In genomic region chr4:35807497-35808210, GRCm38 (mm10) we compare ENCODE assay signal across 19 mouse cellular contexts.
DNase-seq lines count a peak whose midpoint lies in the region; ATAC-seq lines count a peak whose summit lies in the region.
"Had no signal": no experiment of that assay in that cellular context is flagged by ENCODE, and none has a peak within 500 bp of the region (broad histone marks: within the 10 kb centered on the region; RNA-seq: fewer than 3 reads in every experiment).

No protein-coding gene starts in this region.

- H3K4me2 ChIP-seq in limb, embryonic 12.5 days, result no peak overlapping the region
- H3K4me2 ChIP-seq in midbrain, embryonic 11.5 days, result no peak overlapping the region
- H3K4me2 ChIP-seq in neural tube, embryonic 14.5 days (ENCODE audit: low read depth, low read length), result no peak overlapping the region

- no peaks in the 10 kb centered on the region for H3K9me3 ChIP-seq in limb, embryonic 12.5 days
- H3K9me3 ChIP-seq in limb, embryonic 10.5 days (replicated peaks), result no peaks in the 10 kb centered on the region
- H3K9me3 ChIP-seq in midbrain, embryonic 11.5 days (ENCODE audit: control insufficient read depth, low read length), result no peaks in the 10 kb centered on the region
- no peaks in the 10 kb centered on the region for H3K9me3 ChIP-seq in neural tube, embryonic 14.5 days (ENCODE audit: control insufficient read depth, low read length)

- peak; percentile 74 to 80 for DNase-seq in cerebellum, postnatal 14 days
- no peak for DNase-seq in cerebellum, adult 11 months
- DNase-seq in limb, embryonic 10.5 days (ENCODE audit: low spot score), result no peak
- no peak for DNase-seq in midbrain, embryonic 11.5 days (ENCODE audit: low spot score, missing footprints)
- DNase-seq in gastrocnemius, postnatal 36 days, result no peak
- no peak for DNase-seq in heart, adult 8-10 months (ENCODE audit: low spot score)
- DNase-seq: adrenal gland, adult 2 months; gastrocnemius, adult 2 months; heart, adult 11 months; heart, postnatal 4 days; kidney, adult 9 months; lung, adult 2 months; right cerebral cortex, postnatal 25 days; thymus, postnatal 36 days had no signal

- intact Hi-C loops in gastrocnemius, postnatal 36 days (cut with DNase I), result no loop called here

- ATAC-seq in limb, embryonic 12.5 days (ENCODE audit: insufficient number of reproducible peaks, insufficient read depth, low FRiP score, low TSS enrichment, low read depth), result peak; percentile 42
- ATAC-seq in midbrain, embryonic 11.5 days (ENCODE audit: low FRiP score), result peak; percentile 57
- peak; percentile 65; the same call in 1 of the 2 replicates for ATAC-seq in neural tube, embryonic 14.5 days (ENCODE audit: low read depth)
- ATAC-seq: inflammation-experienced regulatory T-cells, adult 6 months had no signal

- no peak overlapping the region for H3K9ac ChIP-seq in limb, embryonic 12.5 days (replicated peaks)
- H3K9ac ChIP-seq in midbrain, embryonic 11.5 days (ENCODE audit: low read length), result no peak overlapping the region
- H3K9ac ChIP-seq in neural tube, embryonic 14.5 days (replicated peaks; ENCODE audit: low read depth, low read length), result no peak overlapping the region

- H3K4me1 ChIP-seq in limb, embryonic 12.5 days (replicated peaks), result 0 out of 2 replicates have a peak, but pooled peaks cover 4% of the 10 kb centered on the region
- H3K4me1 ChIP-seq in limb, embryonic 10.5 days, result no peaks in the 10 kb centered on the region
- no peaks in the 10 kb centered on the region for H3K4me1 ChIP-seq in midbrain, embryonic 11.5 days (ENCODE audit: control insufficient read depth, insufficient read depth, low read length)
- peaks cover 4% of the 10 kb centered on the region; the same call in 1 of the 2 replicates for H3K4me1 ChIP-seq in neural tube, embryonic 14.5 days (ENCODE audit: control insufficient read depth, insufficient read depth, low read length)

- H3K27me3 ChIP-seq in limb, embryonic 12.5 days, result no peaks in the 10 kb centered on the region
- H3K27me3 ChIP-seq in limb, embryonic 10.5 days (ENCODE audit: low read depth, poor library complexity, severe bottlenecking), result no peaks in the 10 kb centered on the region
- no peaks in the 10 kb centered on the region for H3K27me3 ChIP-seq in midbrain, embryonic 11.5 days (ENCODE audit: control insufficient read depth, insufficient read depth, low read length)
- no peaks in the 10 kb centered on the region for H3K27me3 ChIP-seq in neural tube, embryonic 14.5 days (ENCODE audit: control insufficient read depth, insufficient read depth, low read length)
- H3K27me3 ChIP-seq: CH12.LX had no signal

- no peak overlapping the region for H3K27ac ChIP-seq in limb, embryonic 12.5 days
- no peak overlapping the region for H3K27ac ChIP-seq in limb, embryonic 10.5 days
- H3K27ac ChIP-seq in midbrain, embryonic 11.5 days (ENCODE audit: low read depth, low read length), result no peak overlapping the region; the same call in 1 of the 2 replicates
- H3K27ac ChIP-seq in neural tube, embryonic 14.5 days (ENCODE audit: low read depth, low read length), result no peak overlapping the region
- H3K27ac ChIP-seq: gastrocnemius, adult 2 months; macrophage had no signal

- no peaks in the 10 kb centered on the region for H3K36me3 ChIP-seq in limb, embryonic 12.5 days
- no peaks in the 10 kb centered on the region for H3K36me3 ChIP-seq in limb, embryonic 10.5 days
- no peaks in the 10 kb centered on the region for H3K36me3 ChIP-seq in midbrain, embryonic 11.5 days (ENCODE audit: control insufficient read depth, insufficient read depth, low read length)
- H3K36me3 ChIP-seq in neural tube, embryonic 14.5 days (ENCODE audit: control insufficient read depth, insufficient read depth, low read length), result no peaks in the 10 kb centered on the region

- H3K4me3 ChIP-seq in limb, embryonic 12.5 days (replicated peaks), result no peak overlapping the region
- H3K4me3 ChIP-seq in limb, embryonic 10.5 days, result no peak overlapping the region
- no peak overlapping the region for H3K4me3 ChIP-seq in midbrain, embryonic 11.5 days (ENCODE audit: low read depth, low read length)
- no peak overlapping the region for H3K4me3 ChIP-seq in neural tube, embryonic 14.5 days (ENCODE audit: low read depth, low read length)
- H3K4me3 ChIP-seq: gastrocnemius, adult 2 months had no signal

- 65% methylated on average over 6 of the region's 6 CpGs for WGBS in limb, embryonic 12.5 days
- WGBS in limb, embryonic 10.5 days, result 86% methylated on average over 6 of the region's 6 CpGs
- WGBS in midbrain, embryonic 11.5 days, result 51% methylated on average over 6 of the region's 6 CpGs
- WGBS in neural tube, embryonic 14.5 days, result 31% methylated on average over 6 of the region's 6 CpGs

Comparison
In these comparisons a context has a peak if more than half of its experiments do, and no peak if none do; other contexts are left out.
1. DNase-seq: peak in cerebellum, postnatal 14 days (2 of 2); none in cerebellum, adult 11 months (single experiment), limb, embryonic 10.5 days (single experiment), midbrain, embryonic 11.5 days (single experiment), gastrocnemius, postnatal 36 days (0 of 2) and heart, adult 8-10 months (single experiment).
2. Peak in every context shown above with its lines, with median percentiles within 50 percentile points of each other: ATAC-seq.